Mouse (Mus musculus): ENCODE data around the gene Acpp. TPM values are rescaled to one million over a fixed set of nuclear protein-coding genes. Genes with fewer than 3 reads are reported as not detected.

The Acpp gene
- polyA plus RNA-seq, 1 experiment from 2014 or later: 0.40 TPM

DNA sequence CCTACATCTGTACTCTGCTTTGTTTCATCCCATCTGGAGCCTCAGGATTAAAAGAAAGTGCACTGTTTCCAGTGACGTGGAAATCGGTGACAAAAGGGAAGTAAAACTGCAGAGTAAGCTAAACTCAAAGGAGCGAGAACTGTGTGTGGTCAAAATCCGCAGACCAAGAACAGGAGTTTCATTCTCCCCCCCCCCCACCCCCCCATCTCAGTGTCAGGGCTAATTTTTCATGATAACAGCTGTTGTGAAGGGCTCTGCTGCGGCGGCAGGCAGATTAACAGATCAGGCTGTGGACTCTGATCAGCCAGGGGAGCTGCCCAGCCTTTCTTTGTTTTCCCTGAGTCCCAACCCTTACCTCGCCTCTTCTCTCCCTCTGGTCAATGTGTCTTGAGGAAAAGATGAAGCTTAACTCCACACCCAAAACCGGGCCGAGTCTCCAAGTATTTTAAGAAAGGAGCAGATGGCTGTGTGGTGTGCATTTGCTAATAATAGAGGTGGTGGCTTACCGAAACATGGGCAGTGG, 68.1 kb downstream of the Acpp start:
- Histone ChIP-seq H3K4me1 (replicated peaks; ENCODE audit: control insufficient read depth, insufficient read depth, low read length) (no peaks in the 10 kb centered on the region), H3K27me3 (ENCODE audit: control insufficient read depth, insufficient read depth, low read length) (no peaks in the 10 kb centered on the region), H3K36me3 (ENCODE audit: control insufficient read depth, insufficient read depth, low read length) (no peaks in the 10 kb centered on the region), H3K9me3 (ENCODE audit: control insufficient read depth, low read length) (no peaks in the 10 kb centered on the region), H3K4me3 (ENCODE audit: low read depth, low read length) (no peak overlapping the region), H3K27ac (ENCODE audit: low read depth, low read length) (no peak overlapping the region), H3K4me2 (ENCODE audit: low read depth, low read length, severe bottlenecking) (no peak overlapping the region), H3K9ac (ENCODE audit: low read length) (no peak overlapping the region)
- no peak for ATAC-seq (replicated peaks; ENCODE audit: low FRiP score)
- DNase-seq (ENCODE audit: low spot score): no peak
- WGBS: 41% methylated on average over 10 of the region's 10 CpGs

DNA sequence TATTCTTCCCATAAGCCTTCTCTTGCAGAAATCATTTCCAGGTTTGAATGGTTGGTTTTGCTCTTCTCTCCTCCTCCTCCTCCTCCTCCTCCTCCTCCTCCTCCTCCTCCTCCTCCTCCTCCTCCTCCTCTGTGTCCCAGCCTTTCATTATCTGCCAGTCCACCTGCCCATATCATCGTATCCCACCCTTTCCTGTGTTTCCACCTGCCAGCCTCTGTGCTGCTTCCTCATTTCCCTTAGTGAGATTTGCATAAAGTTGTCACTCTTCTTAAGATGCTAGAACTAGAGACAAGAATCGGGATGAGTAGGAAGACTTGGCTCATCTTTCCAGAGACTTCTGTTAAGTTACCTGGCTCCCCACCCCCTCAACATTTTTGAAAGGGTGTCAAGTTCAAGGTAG, 73.0 kb downstream of the Acpp start:
- H3K4me3 ChIP-seq (ENCODE audit: low read depth, low read length): no peak overlapping the region
- H3K4me2 ChIP-seq (ENCODE audit: low read depth, low read length, severe bottlenecking): no peak overlapping the region
- WGBS: 83% methylated on average over 2 of the region's 2 CpGs
- H3K9ac ChIP-seq (ENCODE audit: low read length): no peak overlapping the region
- no peaks in the 10 kb centered on the region for H3K36me3 ChIP-seq (ENCODE audit: control insufficient read depth, insufficient read depth, low read length)
- no peaks in the 10 kb centered on the region for H3K27me3 ChIP-seq (ENCODE audit: control insufficient read depth, insufficient read depth, low read length)
- H3K4me1 ChIP-seq (replicated peaks; ENCODE audit: control insufficient read depth, insufficient read depth, low read length): peaks cover 2% of the 10 kb centered on the region; the same call in 1 of the 2 replicates
- no peaks in the 10 kb centered on the region for H3K9me3 ChIP-seq (ENCODE audit: control insufficient read depth, low read length)
- DNase-seq (ENCODE audit: low spot score) (no peak), ATAC-seq (replicated peaks; ENCODE audit: low FRiP score) (no peak)
- H3K27ac ChIP-seq (ENCODE audit: low read depth, low read length): no peak overlapping the region

DNA sequence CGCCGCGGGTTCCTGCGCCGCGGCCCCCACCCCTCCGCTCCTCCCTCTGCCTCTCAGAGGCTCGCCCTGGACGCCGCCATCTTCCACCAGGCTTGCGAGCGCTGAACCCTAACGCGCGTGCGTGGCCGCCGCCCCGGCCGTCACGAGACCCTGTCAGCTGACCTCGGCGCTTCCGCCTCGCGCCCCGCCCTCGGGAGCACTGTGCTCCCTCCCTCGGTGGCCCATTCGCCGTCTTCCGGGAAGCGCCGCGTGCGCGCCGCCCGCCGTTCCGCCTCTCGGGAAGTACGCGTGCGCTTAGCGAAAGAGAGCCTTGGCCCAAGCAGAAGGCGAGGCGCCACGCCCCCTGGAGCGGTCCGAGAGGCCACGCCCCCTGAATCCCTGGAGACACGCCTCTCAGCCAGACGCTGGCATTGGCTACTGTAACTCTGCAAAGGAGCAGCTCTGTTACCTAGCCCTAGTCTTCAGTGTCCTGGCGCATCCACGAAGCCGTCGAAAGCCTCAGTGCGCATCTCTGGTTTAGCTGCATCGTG, 74.7 kb downstream of the Acpp start, which contains the start of gene Dnajc13:
Dnajc13 (minus strand) TSS at position 108 of the 530 bp plus-strand sequence.
- under 1% methylated on average over 44 of the region's 60 CpGs for WGBS
- peak; percentile 97 for ATAC-seq (replicated peaks; ENCODE audit: low FRiP score)
- H3K9me3 ChIP-seq (ENCODE audit: control insufficient read depth, low read length): no peaks in the 10 kb centered on the region

DNA sequence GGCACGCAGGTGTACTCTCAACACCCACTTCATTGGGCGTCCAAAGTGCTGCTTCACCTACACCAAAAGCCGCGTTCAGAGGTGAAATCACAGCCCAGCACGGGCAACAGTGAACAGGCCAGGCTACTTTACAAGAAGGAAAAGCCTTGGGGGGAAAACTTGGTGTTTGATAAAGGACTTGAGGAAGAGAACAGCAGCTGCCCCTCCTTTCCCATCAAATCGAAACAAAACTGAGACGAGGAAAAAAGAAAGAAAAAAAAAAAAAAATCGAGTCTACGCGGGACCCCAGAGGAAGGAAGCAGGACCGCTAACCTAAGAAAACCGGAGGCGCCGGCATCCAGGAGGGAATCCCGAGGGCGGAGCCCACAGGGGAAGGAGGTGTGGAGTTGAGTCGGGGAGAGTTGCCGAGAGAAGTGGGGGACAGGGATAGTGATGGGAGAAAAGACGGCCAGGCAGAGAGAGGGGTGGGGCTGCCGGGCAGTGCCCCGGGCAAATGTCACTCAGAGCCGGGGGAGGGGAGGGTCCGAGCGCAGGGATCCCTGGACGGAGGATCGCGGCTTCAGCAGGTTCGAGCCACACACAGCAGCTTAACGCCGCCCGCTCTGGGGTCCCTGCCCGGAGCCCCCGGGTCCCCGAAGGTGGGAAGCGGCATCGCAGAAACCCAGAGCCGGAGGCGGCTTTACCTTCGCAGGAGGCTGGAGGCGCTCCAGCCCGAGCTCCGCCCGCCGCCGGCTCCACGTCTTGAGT, 75.4 kb downstream of the Acpp start:
- Histone ChIP-seq H3K9me3 (ENCODE audit: control insufficient read depth, low read length) (no peaks in the 10 kb centered on the region), H3K36me3 (ENCODE audit: control insufficient read depth, insufficient read depth, low read length) (no peaks in the 10 kb centered on the region), H3K9ac (ENCODE audit: low read length) (peak overlapping the region; percentile 87), H3K4me2 (ENCODE audit: low read depth, low read length, severe bottlenecking) (peak overlapping the region; percentile 47), H3K27me3 (ENCODE audit: control insufficient read depth, insufficient read depth, low read length) (no peaks in the 10 kb centered on the region), H3K27ac (ENCODE audit: low read depth, low read length) (peak overlapping the region; percentile 80), H3K4me1 (replicated peaks; ENCODE audit: control insufficient read depth, insufficient read depth, low read length) (peaks cover 2% of the 10 kb centered on the region; the same call in 1 of the 2 replicates), H3K4me3 (ENCODE audit: low read depth, low read length) (peak overlapping the region; percentile 95)
- ATAC-seq (replicated peaks; ENCODE audit: low FRiP score) (peak; percentile 63), DNase-seq (ENCODE audit: low spot score) (peak; percentile 79)
- under 1% methylated on average over 46 of the region's 46 CpGs for WGBS

More for the DNA sequence above, 74.7 kb downstream of the Acpp start, which contains the start of gene Dnajc13:
- Histone ChIP-seq H3K4me2 (ENCODE audit: low read depth, low read length, severe bottlenecking) (peak within 1 kb of the TSS; percentile 47), H3K4me3 (ENCODE audit: low read depth, low read length) (peak within 1 kb of the TSS; percentile 95), H3K4me1 (replicated peaks; ENCODE audit: control insufficient read depth, insufficient read depth, low read length) (peaks cover 2% of the 10 kb centered on the region; the same call in 1 of the 2 replicates), H3K36me3 (ENCODE audit: control insufficient read depth, insufficient read depth, low read length) (no peaks in the 10 kb centered on the region), H3K9ac (ENCODE audit: low read length) (peak within 1 kb of the TSS; percentile 87), H3K27ac (ENCODE audit: low read depth, low read length) (peak within 1 kb of the TSS; percentile 80), H3K27me3 (ENCODE audit: control insufficient read depth, insufficient read depth, low read length) (no peaks in the 10 kb centered on the region)
- DNase-seq (ENCODE audit: low spot score): peak; percentile 99

DNA sequence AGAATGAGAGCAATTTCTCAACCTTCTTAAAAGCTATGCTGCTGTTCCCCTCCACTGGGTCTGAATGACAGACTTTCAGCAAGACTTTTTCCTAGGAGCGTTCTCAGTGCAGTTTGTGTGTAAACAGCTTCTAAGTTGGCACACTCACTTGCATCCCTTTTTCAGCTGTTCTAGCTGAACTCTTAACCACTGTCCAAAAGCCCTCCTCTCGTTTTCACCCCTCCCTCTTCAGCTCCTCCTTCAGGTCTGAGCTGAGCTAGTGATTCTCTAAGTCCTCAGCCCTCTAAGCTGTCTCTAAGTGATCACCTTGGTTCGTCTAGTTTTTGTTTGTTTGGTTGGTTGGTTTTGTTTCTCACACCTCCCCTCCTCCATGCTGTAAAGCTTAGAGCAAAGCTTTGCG, 77.2 kb downstream of the Acpp start:
- peaks cover 2% of the 10 kb centered on the region; the same call in 1 of the 2 replicates for H3K4me1 ChIP-seq (replicated peaks; ENCODE audit: control insufficient read depth, insufficient read depth, low read length)
- WGBS: 49% methylated on average over 4 of the region's 4 CpGs
- H3K4me3 ChIP-seq (ENCODE audit: low read depth, low read length): no peak overlapping the region
- DNase-seq (ENCODE audit: low spot score) (no peak), ATAC-seq (replicated peaks; ENCODE audit: low FRiP score) (no peak)
- no peak overlapping the region for H3K4me2 ChIP-seq (ENCODE audit: low read depth, low read length, severe bottlenecking)
- no peak overlapping the region for H3K27ac ChIP-seq (ENCODE audit: low read depth, low read length)
- H3K9me3 ChIP-seq (ENCODE audit: control insufficient read depth, low read length): no peaks in the 10 kb centered on the region
- no peak overlapping the region for H3K9ac ChIP-seq (ENCODE audit: low read length)
- no peaks in the 10 kb centered on the region for H3K36me3 ChIP-seq (ENCODE audit: control insufficient read depth, insufficient read depth, low read length)
- no peaks in the 10 kb centered on the region for H3K27me3 ChIP-seq (ENCODE audit: control insufficient read depth, insufficient read depth, low read length)

DNA sequence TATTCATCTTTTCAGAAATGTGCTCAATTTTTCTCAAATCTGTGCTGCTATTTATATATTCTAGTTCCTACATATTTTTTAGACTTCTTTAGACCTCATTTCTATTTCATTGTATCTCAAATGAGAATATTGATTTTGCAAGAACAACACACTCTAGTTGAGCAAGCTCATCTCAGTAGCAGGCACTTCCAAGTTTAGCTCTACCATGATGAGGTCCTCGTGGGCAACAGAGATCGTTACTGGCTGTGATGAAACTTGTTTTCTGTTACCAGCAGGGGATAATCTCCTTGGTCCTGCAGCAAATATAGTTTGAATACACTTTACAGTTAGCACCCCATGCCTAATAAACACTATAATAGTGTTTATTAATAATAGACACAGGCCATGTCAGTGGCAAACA, 81.5 kb downstream of the Acpp start:
- H3K4me1 ChIP-seq (replicated peaks; ENCODE audit: control insufficient read depth, insufficient read depth, low read length): 0 out of 2 replicates have a peak, but pooled peaks cover 2% of the 10 kb centered on the region
- no peaks in the 10 kb centered on the region for H3K36me3 ChIP-seq (ENCODE audit: control insufficient read depth, insufficient read depth, low read length)
- ATAC-seq (replicated peaks; ENCODE audit: low FRiP score) (no peak), DNase-seq (ENCODE audit: low spot score) (no peak)
- H3K27ac ChIP-seq (ENCODE audit: low read depth, low read length): no peak overlapping the region
- H3K4me3 ChIP-seq (ENCODE audit: low read depth, low read length): no peak overlapping the region
- 66% methylated on average over 2 of the region's 2 CpGs for WGBS
- H3K9me3 ChIP-seq (ENCODE audit: control insufficient read depth, low read length): no peaks in the 10 kb centered on the region
- H3K9ac ChIP-seq (ENCODE audit: low read length): no peak overlapping the region
- H3K4me2 ChIP-seq (ENCODE audit: low read depth, low read length, severe bottlenecking): no peak overlapping the region
- H3K27me3 ChIP-seq (ENCODE audit: control insufficient read depth, insufficient read depth, low read length): no peaks in the 10 kb centered on the region

DNA sequence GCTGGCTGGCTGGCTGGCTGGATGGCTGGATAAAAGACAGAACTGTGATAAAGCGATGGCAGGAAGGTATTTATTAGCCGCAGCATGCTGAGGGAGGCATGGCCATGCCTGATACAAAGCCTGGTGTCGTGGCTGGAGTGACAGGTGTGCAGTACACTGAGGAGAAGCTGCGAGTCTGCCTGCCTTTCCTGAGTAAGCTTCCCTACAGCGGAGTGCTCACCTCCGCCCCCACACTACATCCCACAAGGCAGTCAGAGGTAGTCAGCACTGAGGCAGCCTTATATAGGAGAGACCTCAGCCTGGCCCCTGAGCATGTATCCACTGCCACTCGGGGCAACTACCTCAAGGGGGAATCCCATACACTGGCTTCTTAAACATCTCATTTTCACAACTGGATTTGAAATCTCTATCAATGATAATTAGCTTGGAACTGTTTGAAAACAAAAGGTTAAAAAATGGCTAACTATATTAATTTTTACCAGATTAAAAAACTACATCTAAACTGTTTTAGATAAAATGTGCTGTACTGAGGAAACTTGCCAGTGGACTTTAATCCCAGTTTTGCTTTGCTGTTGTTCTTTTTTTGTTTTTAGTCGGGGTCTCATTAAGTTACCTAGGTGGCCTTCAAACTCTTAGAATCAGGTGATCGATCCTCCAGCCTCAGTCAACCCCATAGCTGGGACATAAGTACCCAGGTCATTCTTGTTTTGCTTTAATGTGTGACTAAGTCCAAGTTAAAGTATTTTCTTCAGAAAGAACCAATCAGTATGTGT, 83.0 kb downstream of the Acpp start:
- no peaks in the 10 kb centered on the region for H3K4me1 ChIP-seq (replicated peaks; ENCODE audit: control insufficient read depth, insufficient read depth, low read length)
- no peak overlapping the region for H3K9ac ChIP-seq (ENCODE audit: low read length)
- WGBS: 76% methylated on average over 9 of the region's 9 CpGs
- no peak overlapping the region for H3K4me2 ChIP-seq (ENCODE audit: low read depth, low read length, severe bottlenecking)
- H3K27me3 ChIP-seq (ENCODE audit: control insufficient read depth, insufficient read depth, low read length): no peaks in the 10 kb centered on the region
- no peaks in the 10 kb centered on the region for H3K9me3 ChIP-seq (ENCODE audit: control insufficient read depth, low read length)
- ATAC-seq (replicated peaks; ENCODE audit: low FRiP score) (no peak), DNase-seq (ENCODE audit: low spot score) (no peak)
- no peak overlapping the region for H3K27ac ChIP-seq (ENCODE audit: low read depth, low read length)
- H3K36me3 ChIP-seq (ENCODE audit: control insufficient read depth, insufficient read depth, low read length): no peaks in the 10 kb centered on the region
- H3K4me3 ChIP-seq (ENCODE audit: low read depth, low read length): no peak overlapping the region

DNA sequence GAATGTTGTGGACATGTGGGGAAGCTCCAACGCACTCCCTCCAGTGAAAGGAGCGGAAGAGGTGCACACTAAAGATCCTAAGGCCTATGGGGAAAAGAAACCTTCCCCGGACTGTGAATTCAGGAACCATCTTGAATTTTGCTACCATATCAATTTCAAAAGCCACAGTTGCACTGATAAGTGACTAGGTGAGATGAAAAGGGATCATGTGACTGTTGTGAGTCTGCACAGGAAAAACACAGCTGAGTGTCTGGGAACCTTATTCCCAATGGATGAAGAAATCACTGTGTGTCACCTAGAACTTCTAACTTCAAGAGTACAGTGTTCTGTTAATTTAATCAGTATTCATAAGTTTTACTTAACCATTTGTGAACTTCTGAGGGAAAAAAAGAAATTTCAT, 84.9 kb downstream of the Acpp start:
- Histone ChIP-seq H3K4me2 (ENCODE audit: low read depth, low read length, severe bottlenecking) (no peak overlapping the region), H3K9me3 (ENCODE audit: control insufficient read depth, low read length) (no peaks in the 10 kb centered on the region), H3K27ac (ENCODE audit: low read depth, low read length) (no peak overlapping the region), H3K4me3 (ENCODE audit: low read depth, low read length) (no peak overlapping the region), H3K36me3 (ENCODE audit: control insufficient read depth, insufficient read depth, low read length) (no peaks in the 10 kb centered on the region), H3K4me1 (replicated peaks; ENCODE audit: control insufficient read depth, insufficient read depth, low read length) (no peaks in the 10 kb centered on the region), H3K27me3 (ENCODE audit: control insufficient read depth, insufficient read depth, low read length) (no peaks in the 10 kb centered on the region), H3K9ac (ENCODE audit: low read length) (no peak overlapping the region)
- 95% methylated on average over 3 of the region's 3 CpGs for WGBS
- ATAC-seq (replicated peaks; ENCODE audit: low FRiP score) (no peak), DNase-seq (ENCODE audit: low spot score) (no peak)

Data from forebrain, embryonic 11.5 days (tissue).